Mouse (Mus musculus) cerebellum, adult 9-10 months (tissue): ENCODE measurements around the gene 1700020A23Rik.

Source experiments
- DNase-seq: peaks from one replicate; pipeline ENCODE4 v3.0.0; 2022

1700020A23Rik gene

GRCm38 (mm10) chr2:130451086-130451726 is 46.1 kb downstream of the 1700020A23Rik start:
- no peak for DNase-seq

GRCm38 (mm10) chr2:130451727-130452090 is 46.6 kb downstream of the 1700020A23Rik start:
- peak; percentile 39 for DNase-seq

- no peak for DNase-seq
These were observed 47.2 kb downstream of the 1700020A23Rik start for GRCm38 (mm10) chr2:130452266-130452665.

GRCm38 (mm10) chr2:130453421-130453820 is 48.4 kb downstream of the 1700020A23Rik start:
- no peak for DNase-seq

GRCm38 (mm10) chr2:130454748-130455370 is 49.8 kb downstream of the 1700020A23Rik start:
- peak; percentile 79 for DNase-seq
